Mouse (Mus musculus) liver, postnatal 0 days (tissue): ENCODE measurements around the gene Syt14.

Experiments used
- CTCF ChIP-seq: sonication (generic); IDR thresholded peaks from 2 replicates; pipeline ENCODE4 v1.5.1; 2016; ENCODE audit warnings: antibody characterized with exemption, low read depth
- EP300 ChIP-seq: IDR thresholded peaks from 2 replicates; pipeline ENCODE4 v1.6.1; 2016; ENCODE audit warnings: antibody characterized with exemption, low read depth, mild to moderate bottlenecking

DNA sequence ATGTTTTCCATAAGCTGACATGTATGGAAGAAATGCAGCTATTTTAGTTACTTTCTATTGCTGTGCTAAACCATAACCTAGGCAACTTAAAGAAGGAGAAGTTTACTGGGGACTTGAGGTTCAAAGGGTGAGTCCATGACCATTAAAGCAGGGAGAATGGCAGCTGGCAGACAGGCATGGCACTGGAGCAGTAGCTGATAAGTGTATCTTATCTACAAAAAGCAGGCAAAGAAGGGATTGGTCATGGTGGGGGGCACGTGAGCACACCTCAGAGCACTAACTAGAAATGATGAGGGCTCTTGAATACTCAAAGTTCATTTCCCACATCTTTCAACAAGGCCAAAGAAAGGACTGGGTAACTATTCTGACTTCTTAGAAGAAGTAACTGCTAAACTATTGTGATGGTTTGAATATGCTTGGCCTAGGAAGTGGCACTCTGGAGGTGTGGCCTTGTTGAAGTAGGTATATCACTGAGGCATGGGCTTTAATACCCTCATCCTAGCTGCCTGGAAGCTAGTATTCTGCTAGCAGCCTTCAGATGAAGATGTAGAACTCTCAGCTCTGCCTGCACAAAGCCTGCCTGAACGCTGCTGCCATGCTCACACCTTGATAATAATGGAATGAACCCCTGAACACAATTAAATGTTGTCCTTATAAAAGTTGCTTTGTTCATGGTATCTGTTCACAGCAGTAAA, 41.2 kb downstream of the Syt14 start:
- TF ChIP-seq EP300 (peak; percentile 94), CTCF (no peak)
